Mouse (Mus musculus) layer of hippocampus, adult 18-20 months (tissue): ENCODE measurements around the gene Htra3. TPM values are rescaled to one million over a fixed set of nuclear protein-coding genes. Genes with fewer than 3 reads are reported as not detected.

Experiments
- DNase-seq, 2 experiments: peaks; one replicate each; pipeline ENCODE4 v3.0.0; 2022; ENCODE audit warnings: low spot score in 2 of 2
- total RNA-seq, 2 experiments: library from RNA; stranded (reverse); gene quantifications; 2 replicates each; pipeline ENCODE4 v1.2.3; 2021

The Htra3 gene
- total RNA-seq, 2 experiments from 2014 or later: 7.5 to 7.7 TPM

DNA sequence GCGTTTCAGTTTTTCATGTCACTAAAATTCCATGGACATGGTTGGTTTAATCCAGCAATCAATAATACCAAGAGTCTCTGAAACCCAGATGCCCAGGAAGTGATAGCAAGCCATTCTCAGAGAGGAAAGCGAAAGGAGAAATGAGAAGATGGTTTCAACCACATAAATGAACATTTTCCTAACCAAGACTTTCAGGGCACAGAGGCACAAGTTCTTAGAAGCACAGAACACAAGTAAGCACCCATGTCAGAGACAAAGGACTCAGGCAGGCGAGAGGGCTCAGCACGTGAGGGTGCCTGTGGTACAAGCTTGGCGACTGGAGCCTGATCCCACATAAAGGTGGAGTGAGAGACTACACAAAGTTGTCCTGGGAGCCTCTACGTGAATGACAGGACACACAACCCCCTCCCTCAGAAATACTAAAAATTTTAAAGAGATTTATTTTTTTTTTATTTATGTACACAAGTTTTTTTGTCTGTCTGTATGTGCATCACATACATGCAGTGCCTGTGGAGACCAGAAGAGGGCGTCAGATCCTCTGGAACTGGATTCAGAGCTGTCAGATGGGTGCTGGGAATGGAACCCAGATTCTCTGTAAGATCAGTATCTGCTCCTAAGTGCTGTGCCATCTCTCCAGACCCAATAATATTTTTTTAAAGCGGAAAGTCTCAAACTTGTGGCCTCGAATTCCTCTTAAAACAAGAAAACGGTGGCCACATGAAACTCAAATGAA, 23.7 kb downstream of the Htra3 start:
- DNase-seq: no peak

DNA sequence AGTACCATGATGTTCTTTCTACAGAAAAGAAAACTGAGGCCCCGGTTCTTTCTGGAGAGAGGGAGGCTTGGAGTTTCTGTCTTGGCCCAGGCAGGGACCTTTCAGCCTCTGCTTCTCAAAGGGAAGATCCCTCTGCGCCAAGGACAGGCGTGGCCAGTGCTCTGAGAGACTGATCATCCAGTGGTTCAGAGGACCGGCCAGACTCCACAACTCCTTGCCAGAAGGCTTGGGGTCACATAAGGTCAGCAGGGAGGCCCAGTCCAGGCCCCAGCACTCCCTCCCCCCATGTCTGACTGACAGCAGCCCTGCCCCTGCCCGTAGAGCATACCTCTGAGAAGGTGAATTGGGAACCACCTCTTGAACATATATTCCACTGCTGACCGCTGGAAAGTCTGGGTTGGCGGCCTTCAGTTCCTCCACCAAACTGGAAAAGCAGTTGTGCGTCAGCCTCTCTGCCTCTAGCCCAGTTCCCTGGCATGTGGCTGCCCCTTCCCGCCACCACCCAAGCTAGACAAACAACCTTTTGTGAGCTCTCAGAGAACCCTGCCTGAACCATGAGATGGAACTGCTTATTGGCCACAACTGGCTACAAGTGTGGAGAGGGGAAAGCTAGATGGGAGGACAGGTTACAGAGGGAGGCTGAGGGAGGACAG, 25.7 kb downstream of the Htra3 start:
- DNase-seq: no peak

DNA sequence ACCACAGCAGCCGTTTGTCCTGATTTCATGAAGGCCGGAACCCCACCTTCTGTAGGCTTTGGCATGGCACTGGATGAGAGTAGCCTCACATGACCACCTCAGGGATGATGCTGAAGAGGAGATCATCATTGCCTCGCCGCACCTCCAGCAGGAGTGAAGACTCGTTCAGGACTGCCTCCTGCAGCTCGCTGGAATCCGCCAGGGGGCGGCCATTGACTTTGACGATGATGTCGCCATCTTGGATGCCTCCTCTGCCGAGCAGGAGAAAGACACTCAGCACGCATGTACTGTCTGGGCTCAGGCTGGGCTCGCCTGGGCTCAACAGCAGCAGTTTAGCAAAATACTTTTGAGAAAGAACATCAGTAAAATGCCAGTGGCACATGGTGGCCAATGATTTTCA, 26.7 kb downstream of the Htra3 start:
- DNase-seq: no peak

DNA sequence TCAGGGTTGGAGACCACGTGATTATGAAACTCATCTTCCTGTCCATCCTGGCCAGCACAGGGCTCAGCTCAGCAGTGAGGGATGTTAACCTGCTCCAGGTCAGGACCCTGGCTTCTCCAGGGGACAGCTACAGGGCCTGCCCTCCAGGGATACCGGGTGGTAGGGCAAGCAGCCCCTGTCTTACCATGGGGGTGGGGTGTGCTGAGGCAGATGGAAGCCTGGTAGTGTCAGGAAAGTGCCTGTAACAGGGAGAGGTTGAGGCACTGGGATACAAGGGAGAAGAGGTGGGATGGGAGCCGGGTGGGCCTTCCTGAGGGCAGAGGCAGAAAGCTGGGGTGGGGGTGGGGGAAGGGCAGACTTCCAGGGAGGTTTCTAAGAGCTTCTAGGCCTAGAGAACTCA, 27.3 kb downstream of the Htra3 start:
- DNase-seq: no peak

DNA sequence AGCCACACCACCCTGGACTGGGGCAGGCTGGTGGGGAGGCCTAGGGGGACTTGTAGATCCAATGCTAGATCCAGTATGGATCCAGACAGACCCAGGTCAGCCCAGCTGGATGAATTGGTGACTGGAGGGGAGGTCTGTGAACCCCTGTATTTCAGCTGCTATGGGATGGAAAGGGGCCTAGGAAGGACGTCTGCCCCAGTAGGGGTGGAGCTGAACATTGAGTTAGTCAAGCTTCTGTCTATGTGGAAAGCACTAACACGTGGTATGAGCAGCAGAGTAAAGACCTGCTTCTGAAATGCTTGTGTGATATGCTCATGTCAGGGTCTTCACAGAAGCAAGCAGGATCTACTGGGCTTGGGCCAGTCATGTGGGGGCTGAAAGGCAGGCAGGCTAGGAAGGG, 31.4 kb downstream of the Htra3 start:
- DNase-seq: no peak

DNA sequence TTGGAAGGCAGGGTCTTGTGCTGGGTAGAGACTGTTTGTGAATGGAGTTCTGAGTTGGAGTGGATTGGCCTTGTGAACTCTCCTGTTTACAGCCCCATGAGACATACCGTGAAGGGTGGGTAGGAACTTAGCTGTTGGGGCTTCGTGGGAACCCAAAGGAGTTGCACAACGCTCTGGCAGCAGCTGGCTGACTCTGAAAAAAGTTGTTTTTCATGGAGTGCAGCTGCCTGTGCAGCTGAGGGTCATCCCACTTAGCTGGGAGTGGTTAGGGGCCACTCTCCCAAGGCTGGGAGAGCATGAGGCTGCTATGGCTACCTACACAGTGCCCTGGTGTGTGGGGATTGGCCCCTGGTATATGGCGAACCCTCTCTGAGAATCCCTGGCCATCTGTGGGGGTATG, 32.0 kb downstream of the Htra3 start:
- DNase-seq: no peak

DNA sequence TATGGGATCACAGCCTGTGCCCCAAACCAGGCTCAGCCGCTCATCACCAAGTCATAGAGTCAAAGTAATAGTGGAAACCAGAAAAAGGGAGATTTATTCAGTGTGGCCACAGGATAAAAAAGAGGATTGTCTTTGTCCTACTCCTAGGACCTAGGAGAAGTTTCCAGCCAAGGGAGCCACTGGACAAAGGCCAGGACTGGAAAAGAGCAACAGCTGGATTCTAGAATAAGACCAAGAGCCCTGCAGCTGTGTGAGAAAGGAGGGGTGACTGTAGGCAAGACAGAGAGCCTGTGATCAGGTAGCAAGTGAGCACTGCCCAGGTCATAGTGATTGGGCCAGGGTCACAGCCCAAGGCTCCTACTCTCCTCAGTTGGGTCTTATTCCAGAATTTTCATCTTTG, 32.7 kb downstream of the Htra3 start:
- no peak for DNase-seq

DNA sequence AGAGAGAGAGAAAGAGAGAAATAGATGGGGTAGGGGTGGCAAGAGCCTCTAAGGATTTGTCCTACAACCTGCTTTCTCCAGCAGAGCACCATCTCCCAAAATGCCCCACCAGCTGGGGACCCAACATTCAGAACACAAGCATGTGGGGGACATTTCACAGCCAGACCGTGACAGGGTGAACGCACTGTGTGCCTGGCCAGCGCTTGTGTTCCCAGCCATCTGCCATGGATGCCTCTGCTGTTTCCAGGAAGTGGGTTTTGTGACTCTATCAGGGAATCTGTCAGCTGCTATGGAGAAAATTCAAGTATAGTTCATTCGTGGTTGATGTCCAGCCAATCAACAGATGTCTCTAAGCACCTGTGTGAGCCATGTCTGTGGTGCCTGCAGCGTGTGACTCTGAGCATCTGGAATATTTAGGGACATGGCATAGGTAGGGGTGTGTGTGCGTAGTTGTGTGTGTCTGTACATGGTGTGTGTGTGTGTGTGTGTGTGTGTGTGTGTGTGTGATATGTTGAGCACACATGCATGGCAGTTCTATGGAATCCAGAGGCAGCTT, 33.6 kb downstream of the Htra3 start:
- DNase-seq: peak; percentile 27 to 57

DNA sequence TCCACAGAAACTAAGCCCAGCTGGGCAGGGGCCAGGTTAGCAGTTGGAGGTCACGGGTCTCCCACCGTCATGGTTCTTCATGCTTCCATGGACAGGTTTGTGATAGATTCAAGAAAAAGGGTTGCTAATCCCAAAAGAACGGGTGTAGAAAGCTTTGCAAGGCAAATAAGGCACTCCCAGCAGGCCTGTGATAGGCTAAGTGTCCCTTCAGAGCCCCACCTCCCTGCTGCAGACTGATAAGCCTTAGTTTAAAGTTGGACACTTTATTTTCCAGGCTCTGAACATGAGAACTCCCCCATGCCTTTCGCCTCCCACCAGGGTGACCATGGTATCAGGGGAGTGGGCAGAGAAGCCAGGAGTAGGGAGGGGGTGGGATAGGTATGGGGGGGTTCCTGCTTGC, 35.5 kb downstream of the Htra3 start:
- no peak for DNase-seq

DNA sequence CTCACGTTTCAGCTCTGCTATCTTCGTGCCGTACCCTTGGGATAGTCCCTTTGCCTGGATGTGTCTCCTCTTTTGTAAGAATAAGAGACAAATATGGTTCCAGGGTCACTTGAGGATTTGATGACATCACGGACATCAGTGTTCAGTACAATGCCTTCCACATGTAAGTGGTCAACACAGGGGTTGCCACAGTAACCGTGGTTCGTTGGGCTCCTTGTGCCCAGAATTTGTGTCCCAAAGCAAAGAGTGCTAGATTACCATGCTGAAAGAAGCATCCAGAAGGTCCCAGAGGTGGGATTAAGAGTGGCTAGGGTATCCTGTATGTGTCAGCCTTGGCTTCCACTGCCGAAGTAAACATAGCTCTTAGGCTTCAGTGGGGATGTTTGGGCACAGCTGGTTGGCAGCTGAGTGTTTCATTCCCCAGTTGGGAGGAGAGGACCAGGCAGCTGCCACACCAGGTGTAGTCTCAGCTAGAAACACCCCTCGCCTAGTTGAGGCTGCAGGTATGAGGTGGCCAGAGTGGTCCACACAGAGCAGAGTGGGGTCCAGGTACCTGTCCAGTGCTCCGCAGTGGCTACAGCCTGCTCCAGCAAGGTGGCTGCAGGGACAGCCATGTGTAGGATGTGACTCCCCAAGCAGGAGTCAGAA, 36.1 kb downstream of the Htra3 start:
- no peak for DNase-seq

DNA sequence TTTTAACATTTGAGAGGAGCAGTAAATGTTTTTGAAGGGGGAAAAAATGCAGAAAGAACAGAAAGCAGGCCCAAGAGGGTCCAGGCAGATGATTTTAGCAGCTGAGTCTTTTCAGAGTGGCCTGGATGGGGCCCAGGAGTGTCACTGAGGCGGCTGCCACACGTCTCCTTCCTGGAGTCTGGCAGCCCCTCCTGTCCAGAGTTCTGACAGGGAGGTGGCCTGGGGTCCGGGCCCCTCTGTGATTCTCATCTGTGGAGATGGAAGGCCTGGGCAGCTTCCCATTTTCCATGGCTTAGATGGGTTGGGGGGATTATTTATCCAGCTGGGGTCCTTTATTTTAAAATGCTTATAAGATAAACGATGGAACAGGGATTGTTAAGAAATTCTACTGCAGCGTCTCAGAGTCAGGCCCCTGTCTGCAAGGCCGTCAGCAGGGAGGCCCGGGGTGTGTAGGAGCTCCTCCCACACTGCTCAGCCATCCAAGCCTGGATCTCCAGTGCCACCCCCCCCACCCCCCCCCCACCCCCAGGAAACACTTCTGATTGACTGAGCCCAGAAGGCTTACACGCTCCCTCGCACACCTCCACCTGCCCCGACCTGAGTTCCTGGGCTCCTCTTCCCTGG, 37.5 kb downstream of the Htra3 start:
- DNase-seq: no peak

DNA sequence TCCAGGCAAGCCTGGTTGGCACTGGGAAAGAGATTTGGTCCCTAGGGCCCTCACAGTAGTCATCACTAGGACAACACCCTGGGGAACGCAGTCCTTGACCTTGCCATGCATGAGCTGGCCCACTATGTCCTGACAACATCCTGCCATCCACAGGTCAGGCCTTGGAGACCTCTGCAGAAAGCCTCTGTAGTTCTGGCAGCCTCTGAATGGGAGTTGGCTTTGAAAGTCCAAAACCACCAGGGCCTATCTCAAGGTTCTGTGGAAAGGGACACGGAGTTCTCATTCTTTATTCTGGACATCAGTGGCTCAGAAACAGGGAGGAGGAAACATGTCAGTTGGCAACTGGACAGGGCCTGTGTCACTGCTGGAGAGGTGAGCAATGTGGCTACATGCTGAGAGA, 43.6 kb downstream of the Htra3 start:
- no peak for DNase-seq

DNA sequence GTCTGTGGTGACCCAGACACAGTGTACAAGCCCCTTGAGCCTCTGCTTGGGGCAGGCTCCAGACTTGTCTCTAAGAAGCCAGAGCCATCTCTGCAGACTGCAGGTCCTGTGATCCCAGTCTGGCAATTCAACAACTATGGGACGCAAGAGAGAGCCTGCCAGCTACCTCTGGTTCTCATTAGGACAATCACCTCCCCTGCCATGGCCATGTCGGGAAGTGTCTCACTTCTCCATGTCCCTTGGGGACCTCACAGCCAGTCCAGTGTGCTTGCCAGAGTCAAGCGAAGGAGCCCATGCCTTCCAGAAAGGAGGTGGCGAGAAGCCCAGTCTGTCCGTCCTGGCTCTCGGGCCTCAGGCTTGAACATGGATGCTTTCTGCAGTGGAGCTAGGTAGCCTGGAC, 46.7 kb downstream of the Htra3 start:
- no peak for DNase-seq

DNA sequence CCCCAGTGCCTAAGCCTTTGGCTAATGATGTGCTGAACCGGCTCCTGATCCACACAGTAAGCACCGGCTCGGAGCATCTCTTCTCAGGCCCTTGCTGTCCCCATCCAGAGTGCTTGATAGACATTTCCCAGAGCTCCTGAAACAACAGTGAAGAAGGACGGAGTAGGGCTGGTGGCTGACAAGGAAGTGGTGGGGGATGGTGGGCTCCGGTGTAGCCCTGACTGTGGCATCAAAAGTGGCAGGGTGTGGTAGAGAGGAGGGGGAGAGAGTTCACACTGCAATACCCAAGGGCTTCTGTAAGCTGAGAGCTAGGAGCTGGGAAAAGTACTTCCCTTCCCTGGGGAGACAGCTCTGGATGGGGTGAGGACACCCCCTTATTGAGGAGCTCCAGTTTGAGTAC, 47.8 kb downstream of the Htra3 start:
- DNase-seq: no peak

DNA sequence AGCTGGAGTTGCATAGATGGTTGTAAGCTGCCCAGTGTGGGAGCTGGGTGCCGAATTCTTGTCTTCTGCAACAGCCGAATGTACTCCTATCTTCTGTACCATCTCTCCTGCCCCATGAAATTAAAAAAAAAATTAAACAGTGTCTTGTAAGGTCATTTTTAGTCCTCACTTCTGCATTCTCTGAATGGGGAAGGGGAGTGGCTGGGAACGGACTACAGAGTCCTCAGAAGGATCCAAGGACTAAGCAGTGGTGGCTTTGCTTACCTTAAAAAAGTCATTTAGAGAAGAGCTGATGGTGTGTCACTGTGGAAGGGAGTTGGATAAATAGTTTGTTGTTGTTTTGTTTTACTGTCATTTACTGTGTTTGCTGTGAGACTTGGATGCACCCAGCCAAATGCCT, 48.4 kb downstream of the Htra3 start:
- no peak for DNase-seq

DNA sequence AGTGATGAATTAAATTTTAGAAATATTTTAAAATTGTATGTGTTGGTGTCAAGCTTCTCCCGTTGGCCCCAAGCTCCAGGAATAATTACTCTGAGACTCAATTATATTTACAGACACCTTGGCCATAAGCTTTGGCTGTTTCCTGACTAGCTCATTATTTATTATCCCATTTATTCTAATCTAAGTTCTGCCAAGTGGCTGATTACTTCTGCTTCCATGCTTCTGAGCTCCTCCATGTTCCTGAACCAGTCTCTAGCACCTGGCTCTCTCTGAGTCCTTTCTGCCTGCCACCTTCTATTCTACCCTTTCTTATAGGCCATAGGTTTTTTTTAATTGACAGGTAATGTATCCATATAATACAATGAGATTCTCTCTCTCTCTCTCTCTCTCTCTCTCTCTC, 48.9 kb downstream of the Htra3 start:
- DNase-seq: no peak

DNA sequence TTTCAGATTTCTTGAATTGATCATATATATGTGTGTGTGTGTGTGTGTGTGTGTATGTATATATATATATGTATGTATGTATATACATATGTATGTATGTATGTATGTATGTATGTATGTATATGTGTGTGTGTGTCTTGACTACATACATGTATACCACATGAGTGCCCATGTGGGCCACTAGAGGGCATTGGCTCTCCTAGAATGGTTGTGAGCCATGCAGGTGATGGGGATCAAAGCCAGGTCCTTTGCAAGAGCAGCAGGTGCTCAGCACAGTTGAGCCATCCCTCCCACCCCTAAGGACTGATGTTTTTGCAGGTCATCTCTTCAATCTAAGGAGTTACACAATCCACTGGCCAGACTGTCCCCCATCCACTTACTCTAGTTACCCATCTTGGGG, 50.2 kb downstream of the Htra3 start:
- no peak for DNase-seq

DNA sequence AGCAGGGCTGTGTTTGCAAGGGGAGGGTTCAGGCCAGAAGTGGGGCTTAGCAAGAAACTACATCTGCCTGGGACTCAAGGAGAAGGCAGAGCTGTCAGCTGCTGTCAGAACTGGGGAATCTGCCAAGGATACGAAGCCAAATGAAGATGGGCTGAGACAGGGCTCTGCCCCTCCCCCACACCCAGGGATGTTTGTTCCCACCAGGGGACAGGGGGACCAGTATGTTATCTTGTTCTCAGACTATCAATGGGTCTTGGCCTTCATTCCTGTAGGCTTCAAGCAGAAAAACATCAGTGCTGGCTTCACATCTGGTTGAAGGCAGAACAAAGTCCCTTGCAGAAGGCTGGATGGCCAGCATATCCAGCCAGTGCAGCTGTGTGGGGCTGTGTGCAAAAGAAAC, 50.9 kb downstream of the Htra3 start:
- DNase-seq: peak in 1 of 2 experiments; percentile 63

DNA sequence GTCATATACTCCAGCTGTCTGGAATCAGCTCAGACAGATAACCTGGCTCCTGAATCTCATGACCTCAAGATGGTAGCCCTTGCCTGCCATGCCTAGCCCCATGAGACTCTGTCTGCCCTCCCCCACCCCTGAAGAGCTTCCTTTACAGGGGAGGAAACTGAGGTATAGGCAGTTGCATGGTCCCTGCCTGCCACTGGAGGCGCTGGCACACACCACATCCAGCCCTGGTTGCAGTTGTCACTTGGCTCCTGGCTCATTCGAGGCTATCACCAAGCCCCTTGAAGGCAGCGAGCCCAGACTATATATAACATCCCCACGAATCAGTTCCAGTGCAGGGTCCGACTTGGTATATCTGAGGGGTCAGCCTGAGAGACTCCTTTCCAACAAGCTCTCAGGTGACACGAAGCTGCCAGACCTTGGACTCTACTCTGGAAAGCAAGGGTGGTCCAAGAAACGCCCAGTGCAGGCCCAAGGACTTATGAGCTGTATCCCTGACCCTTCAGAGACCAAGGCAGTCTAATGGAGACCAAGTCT, 52.2 kb downstream of the Htra3 start:
- no peak for DNase-seq

DNA sequence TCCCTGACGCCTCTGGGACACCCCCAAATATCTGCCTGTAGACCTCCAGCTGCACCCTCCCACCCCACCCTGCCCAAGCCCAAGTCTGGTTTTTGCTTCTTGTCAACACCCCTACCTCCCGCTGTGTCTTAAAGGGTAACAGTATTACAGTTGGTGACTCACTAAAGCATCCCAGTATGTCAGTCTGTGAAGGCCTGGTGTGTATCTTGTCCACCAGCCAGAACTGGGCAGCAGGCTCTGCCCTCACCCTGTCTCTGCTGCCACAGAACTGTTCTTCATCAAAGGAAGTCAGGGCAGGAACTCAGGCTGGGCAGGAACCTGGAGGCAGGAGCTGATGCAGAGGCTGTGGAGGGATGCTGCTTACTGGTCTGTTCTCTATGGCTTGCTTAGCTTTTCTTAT, 53.2 kb downstream of the Htra3 start:
- no peak for DNase-seq

DNA sequence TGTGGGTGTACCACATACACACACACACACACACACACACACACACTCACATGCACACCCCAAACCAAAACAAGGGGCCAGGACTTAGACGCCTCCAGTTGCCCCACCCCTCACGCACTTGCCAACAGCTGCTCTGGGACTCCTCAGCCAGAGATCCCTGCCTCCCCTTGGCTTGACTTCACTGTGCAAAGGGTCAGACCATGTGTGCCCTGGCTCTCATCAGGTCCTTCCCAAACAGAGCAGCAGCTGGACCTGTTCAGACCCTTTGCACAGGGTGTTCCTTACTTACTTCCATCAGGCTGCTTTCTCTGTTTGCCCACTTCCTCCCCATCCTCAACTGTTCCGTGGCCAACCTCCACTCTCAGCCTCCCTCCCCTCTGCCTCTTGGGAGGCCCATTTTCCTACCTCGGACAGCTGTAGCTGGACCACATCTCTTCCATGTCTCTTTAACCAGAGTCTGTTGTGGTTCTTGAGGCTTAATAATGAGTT, 54.8 kb downstream of the Htra3 start:
- no peak for DNase-seq

DNA sequence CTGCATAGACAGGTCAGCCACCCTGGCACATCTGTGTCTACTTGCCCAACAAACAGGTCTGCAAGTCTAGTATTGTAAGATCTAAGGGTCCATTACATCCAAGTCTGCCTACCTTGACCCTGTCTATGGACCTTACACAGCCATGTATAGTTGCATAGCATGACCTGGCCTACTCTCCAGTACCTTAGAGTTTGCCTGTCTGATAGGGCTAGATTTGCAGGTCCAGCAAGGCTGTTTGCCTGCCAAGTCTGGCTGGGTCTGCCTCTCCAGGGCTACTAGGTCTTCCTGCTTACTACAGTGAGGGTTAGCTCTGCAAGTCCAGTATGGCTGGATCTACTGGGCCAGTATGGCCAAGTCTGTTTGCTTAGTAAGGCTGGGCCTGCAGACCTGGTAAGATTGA, 55.8 kb downstream of the Htra3 start:
- DNase-seq: no peak
